Mouse (Mus musculus) lung, embryonic 16.5 days (tissue): ENCODE data around the gene Sdccag8. TPM values are rescaled to one million over a fixed set of nuclear protein-coding genes. Genes with fewer than 3 reads are reported as not detected.

Source experiments
- ATAC-seq: fragments of 200-750 bp; cut with Nextera tagmentation; 2 replicates; pipeline ENCODE4 v1.8.0; 2017; ENCODE audit warnings: low read depth, mild to moderate bottlenecking, moderate library complexity
- H3K27ac ChIP-seq: fragments of 300-500 bp; sonication (generic); 2 replicates; pipeline ENCODE4 v1.5.1; 2014; ENCODE audit warnings: mild to moderate bottlenecking, control low read depth, low read length
- H3K27me3 ChIP-seq: fragments of 300-500 bp; sonication (generic); 2 replicates; pipeline ENCODE4 v1.6.1; 2014; ENCODE audit warnings: low read depth, low read length, mixed read lengths; ENCODE audit not compliant: control insufficient read depth, insufficient read depth
- H3K36me3 ChIP-seq: fragments of 300-500 bp; sonication (generic); 2 replicates; pipeline ENCODE4 v1.6.1; 2014; ENCODE audit warnings: low read length; ENCODE audit not compliant: control insufficient read depth, insufficient read depth
- H3K4me1 ChIP-seq: fragments of 300-500 bp; sonication (generic); replicated peaks from 2 replicates; pipeline ENCODE4 v1.6.1; 2014; ENCODE audit warnings: low read length, mixed read lengths; ENCODE audit not compliant: control insufficient read depth, insufficient read depth
- H3K4me2 ChIP-seq: fragments of 300-500 bp; sonication (generic); 2 replicates; pipeline ENCODE4 v1.6.1; 2014; ENCODE audit warnings: low read depth, low read length, control low read depth
- H3K4me3 ChIP-seq: fragments of 300-500 bp; sonication (generic); 2 replicates; pipeline ENCODE4 v1.5.1; 2014; ENCODE audit warnings: mild to moderate bottlenecking, low read length, control low read depth
- H3K9ac ChIP-seq: fragments of 300-500 bp; sonication (generic); 2 replicates; pipeline ENCODE4 v1.6.1; 2014; ENCODE audit warnings: low read length, control low read depth
- H3K9me3 ChIP-seq: fragments of 300-500 bp; sonication (generic); 2 replicates; pipeline ENCODE4 v1.6.1; 2016; ENCODE audit warnings: low read length; ENCODE audit not compliant: control insufficient read depth
- WGBS: fragments of 180-500 bp; shearing (Covaris S2); extraction: QIAGEN DNeasy Blood & Tissue Kit; methylation state at CpG from one replicate; pipeline ENCODE4 v1.1.7; 2014; 5-methylcytosine and 5-hydroxymethylcytosine counted together
- polyA plus RNA-seq: library from polyadenylated mRNA; unstranded; fragments of >200 nt; fragmentation: Nextera tagmentation; extraction: Ambion mirVana; gene quantifications from 2 replicates; pipeline ENCODE4 v1.2.1, GENCODE M21; 2015

Sdccag8 gene
- polyA plus RNA-seq, 1 experiment from 2014 or later: 16.9 TPM

DNA sequence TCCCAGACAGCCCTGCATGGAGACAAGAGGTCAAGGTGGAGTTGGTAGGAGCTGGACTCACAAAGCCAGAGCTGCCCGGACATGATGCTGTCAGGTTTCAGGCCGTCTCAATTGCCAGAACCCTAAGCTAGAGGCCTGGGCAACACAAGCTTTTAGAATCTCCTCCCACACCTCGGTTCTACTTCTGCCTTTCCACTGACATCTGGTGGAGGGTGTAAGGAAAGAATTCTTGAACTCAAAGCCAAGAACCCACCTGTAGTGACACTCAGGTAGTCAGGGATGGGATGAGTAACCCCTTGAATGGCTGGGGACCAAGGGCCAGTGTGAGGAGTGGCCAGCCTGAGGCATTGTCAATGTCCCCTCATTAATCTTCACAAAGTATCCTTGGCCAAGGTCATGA lies 208.3 kb downstream of the Sdccag8 start:
- no peak overlapping the region for H3K9ac ChIP-seq

GRCm38 (mm10) chr1:177027706-177028105 lies 213.2 kb downstream of the Sdccag8 start:
- Histone ChIP-seq H3K4me1 (no peaks in the 10 kb centered on the region), H3K4me3 (no peak overlapping the region), H3K9ac (no peak overlapping the region), H3K9me3 (no peaks in the 10 kb centered on the region), H3K4me2 (no peak overlapping the region), H3K36me3 (peaks cover 5% of the 10 kb centered on the region; the same call in 1 of the 2 replicates), H3K27me3 (no peaks in the 10 kb centered on the region), H3K27ac (no peak overlapping the region)
- 83% methylated on average over 3 of the region's 3 CpGs for WGBS
- ATAC-seq: no peak

More for the DNA sequence above, 208.3 kb downstream of the Sdccag8 start:
- H3K4me3 ChIP-seq: no peak overlapping the region
- ATAC-seq: no peak
- no peaks in the 10 kb centered on the region for H3K9me3 ChIP-seq
- no peak overlapping the region for H3K27ac ChIP-seq
- WGBS: 67% methylated on average over 3 of the region's 3 CpGs
- H3K27me3 ChIP-seq: no peaks in the 10 kb centered on the region
- H3K4me2 ChIP-seq: no peak overlapping the region
- no peaks in the 10 kb centered on the region for H3K4me1 ChIP-seq
- peaks cover 2% of the 10 kb centered on the region; the same call in 1 of the 2 replicates for H3K36me3 ChIP-seq

GRCm38 (mm10) chr1:177029032-177029431 lies 214.6 kb downstream of the Sdccag8 start:
- 0 out of 2 replicates have a peak, but pooled peaks cover 3% of the 10 kb centered on the region for H3K36me3 ChIP-seq
- WGBS: 61% methylated on average over 2 of the region's 2 CpGs
- H3K9me3 ChIP-seq: no peaks in the 10 kb centered on the region
- no peaks in the 10 kb centered on the region for H3K4me1 ChIP-seq
- no peak overlapping the region for H3K4me3 ChIP-seq
- no peak overlapping the region for H3K27ac ChIP-seq
- no peak overlapping the region for H3K4me2 ChIP-seq
- no peak overlapping the region for H3K9ac ChIP-seq
- no peaks in the 10 kb centered on the region for H3K27me3 ChIP-seq
- no peak for ATAC-seq

- 83% methylated on average over 3 of the region's 3 CpGs for WGBS
- no peak overlapping the region for H3K9ac ChIP-seq
- no peaks in the 10 kb centered on the region for H3K9me3 ChIP-seq
- H3K4me1 ChIP-seq: no peaks in the 10 kb centered on the region
- ATAC-seq: no peak
- no peak overlapping the region for H3K4me3 ChIP-seq
- no peaks in the 10 kb centered on the region for H3K27me3 ChIP-seq
- no peak overlapping the region for H3K4me2 ChIP-seq
- H3K36me3 ChIP-seq: 0 out of 2 replicates have a peak, but pooled peaks cover 3% of the 10 kb centered on the region
- no peak overlapping the region for H3K27ac ChIP-seq
These were observed 216.2 kb downstream of the Sdccag8 start for GRCm38 (mm10) chr1:177030669-177031068.

DNA sequence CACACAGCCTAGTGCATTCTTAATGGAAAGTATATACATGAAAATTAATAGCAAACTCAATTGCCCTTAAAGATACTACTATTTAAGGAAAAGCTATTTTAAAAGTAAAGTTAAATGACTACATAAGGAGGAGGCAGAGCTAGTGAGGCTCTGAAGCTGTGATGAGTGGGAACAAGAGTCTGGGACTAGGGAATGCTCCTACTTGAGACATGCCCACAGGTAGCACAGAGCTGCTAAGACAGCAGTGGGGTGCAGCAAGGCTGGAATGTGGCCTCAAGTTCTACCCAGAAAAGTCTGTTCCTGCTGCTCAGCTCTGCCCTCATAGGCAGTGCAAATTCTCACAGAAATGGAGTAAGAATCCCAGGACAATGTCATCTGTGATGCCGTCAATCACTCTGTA lies 216.7 kb downstream of the Sdccag8 start:
- 96% methylated on average over 1 of the region's 1 CpGs for WGBS
- Histone ChIP-seq H3K4me3 (no peak overlapping the region), H3K27me3 (no peaks in the 10 kb centered on the region), H3K27ac (no peak overlapping the region), H3K9me3 (no peaks in the 10 kb centered on the region), H3K9ac (no peak overlapping the region), H3K4me1 (no peaks in the 10 kb centered on the region), H3K36me3 (0 out of 2 replicates have a peak, but pooled peaks cover 3% of the 10 kb centered on the region), H3K4me2 (no peak overlapping the region)
- no peak for ATAC-seq

GRCm38 (mm10) chr1:177032233-177032632 lies 217.8 kb downstream of the Sdccag8 start:
- H3K36me3 ChIP-seq: 0 out of 2 replicates have a peak, but pooled peaks cover 3% of the 10 kb centered on the region
- WGBS: 37% methylated on average over 1 of the region's 1 CpGs

GRCm38 (mm10) chr1:177035460-177035859 lies 221.0 kb downstream of the Sdccag8 start:
- Histone ChIP-seq H3K27ac (no peak overlapping the region), H3K4me1 (peaks cover 2% of the 10 kb centered on the region; the same call in 1 of the 2 replicates), H3K9me3 (no peaks in the 10 kb centered on the region), H3K36me3 (0 out of 2 replicates have a peak, but pooled peaks cover 3% of the 10 kb centered on the region), H3K9ac (no peak overlapping the region), H3K4me3 (no peak overlapping the region), H3K27me3 (no peaks in the 10 kb centered on the region), H3K4me2 (no peak overlapping the region)
- no peak for ATAC-seq
- 91% methylated on average over 2 of the region's 2 CpGs for WGBS

More at GRCm38 (mm10) chr1:177032233-177032632, 217.8 kb downstream of the Sdccag8 start:
- no peak overlapping the region for H3K4me3 ChIP-seq
- H3K9me3 ChIP-seq: no peaks in the 10 kb centered on the region
- H3K4me2 ChIP-seq: no peak overlapping the region
- ATAC-seq: no peak
- H3K27ac ChIP-seq: no peak overlapping the region
- no peaks in the 10 kb centered on the region for H3K4me1 ChIP-seq
- H3K9ac ChIP-seq: no peak overlapping the region
- no peaks in the 10 kb centered on the region for H3K27me3 ChIP-seq

GRCm38 (mm10) chr1:177038383-177038782 lies 223.9 kb downstream of the Sdccag8 start:
- no peak overlapping the region for H3K9ac ChIP-seq
- no peaks in the 10 kb centered on the region for H3K27me3 ChIP-seq
- peaks cover 2% of the 10 kb centered on the region; the same call in 1 of the 2 replicates for H3K4me1 ChIP-seq
- no peak overlapping the region for H3K4me2 ChIP-seq
- 45% methylated on average over 2 of the region's 2 CpGs for WGBS
- no peaks in the 10 kb centered on the region for H3K9me3 ChIP-seq
- no peak for ATAC-seq
- H3K36me3 ChIP-seq: no peaks in the 10 kb centered on the region
- H3K4me3 ChIP-seq: no peak overlapping the region
- H3K27ac ChIP-seq: no peak overlapping the region

- no peak overlapping the region for H3K4me2 ChIP-seq
- H3K36me3 ChIP-seq: no peaks in the 10 kb centered on the region
- no peak overlapping the region for H3K4me3 ChIP-seq
- peaks cover 2% of the 10 kb centered on the region; the same call in 1 of the 2 replicates for H3K4me1 ChIP-seq
- H3K27ac ChIP-seq: no peak overlapping the region
- 39% methylated on average over 6 of the region's 6 CpGs for WGBS
- H3K9ac ChIP-seq: no peak overlapping the region
- ATAC-seq: peak; percentile 95
- no peaks in the 10 kb centered on the region for H3K27me3 ChIP-seq
- H3K9me3 ChIP-seq: no peaks in the 10 kb centered on the region
These were observed 224.7 kb downstream of the Sdccag8 start for GRCm38 (mm10) chr1:177039093-177039674.
